Mouse (Mus musculus) cerebellum, adult 11-12 months (tissue): Measurements from ENCODE around the gene Nobox.

Source experiments
- DNase-seq: peaks from one replicate; pipeline ENCODE4 v3.0.0; 2022

The Nobox gene

GRCm38 (mm10) chr6:43309454-43309853 lies at the start of gene Nobox:
Gene Nobox, minus strand, starts transcription at chr6:43309554.
- DNase-seq = no peak

DNA sequence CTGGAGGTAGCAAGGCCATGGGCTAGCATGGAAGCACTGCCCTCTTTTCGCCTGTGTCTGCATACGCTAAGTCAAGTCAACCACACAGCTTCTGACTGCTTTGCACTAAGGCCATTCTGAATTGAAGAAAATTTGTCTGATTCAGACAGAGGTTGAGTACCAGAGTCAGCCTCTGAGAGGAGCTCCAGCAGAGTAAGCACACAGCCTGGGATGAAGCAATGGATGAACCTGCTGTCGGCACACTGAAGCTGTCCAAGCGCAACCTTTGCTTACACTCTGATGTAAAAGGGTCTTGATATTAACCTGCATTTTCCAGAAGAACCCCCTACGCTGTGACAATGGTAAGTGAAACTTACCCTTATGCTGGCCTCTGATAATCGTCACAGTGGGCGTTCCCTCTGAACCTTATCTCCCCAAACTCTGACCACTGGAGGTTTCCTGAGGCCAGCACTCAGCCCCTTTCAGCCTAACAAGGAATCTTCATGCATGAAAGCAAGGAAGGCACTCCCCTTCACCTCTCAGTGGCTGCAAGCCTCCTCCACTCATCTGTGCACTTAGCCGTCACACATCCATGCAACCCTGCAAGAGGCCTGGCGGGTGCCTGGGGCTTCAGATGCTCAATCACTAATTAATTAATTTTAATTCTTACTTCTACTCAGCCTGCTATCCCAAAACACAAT lies 45.3 kb upstream of the Nobox start:
- no peak for DNase-seq

GRCm38 (mm10) chr6:43353446-43353845 lies 44.1 kb upstream of the Nobox start:
- no peak for DNase-seq

DNA sequence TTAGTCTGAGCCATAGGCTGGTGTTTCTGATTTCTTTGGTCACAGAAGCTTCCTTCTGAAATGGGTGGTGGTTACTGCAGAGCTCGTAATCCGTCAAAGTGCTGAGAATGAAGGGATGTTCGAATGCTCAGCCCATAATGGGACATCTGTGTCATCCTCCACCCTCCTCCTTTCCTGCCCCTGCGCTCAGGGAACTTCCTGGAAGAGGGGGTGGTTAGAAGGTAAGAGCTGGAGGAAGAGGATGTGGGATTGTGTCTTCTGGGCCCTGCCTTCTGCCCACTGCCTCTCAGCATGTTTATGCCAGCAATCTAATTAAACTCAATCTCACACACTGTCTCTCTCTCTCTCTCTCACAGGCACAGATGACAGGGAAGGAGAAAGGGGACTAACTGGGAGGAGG lies 39.7 kb upstream of the Nobox start:
- no peak for DNase-seq

- no peak for DNase-seq
Observed at GRCm38 (mm10) chr6:43347637-43348036, 38.3 kb upstream of the Nobox start.

- DNase-seq = no peak
Observed at GRCm38 (mm10) chr6:43343006-43343405, 33.7 kb upstream of the Nobox start.

DNA sequence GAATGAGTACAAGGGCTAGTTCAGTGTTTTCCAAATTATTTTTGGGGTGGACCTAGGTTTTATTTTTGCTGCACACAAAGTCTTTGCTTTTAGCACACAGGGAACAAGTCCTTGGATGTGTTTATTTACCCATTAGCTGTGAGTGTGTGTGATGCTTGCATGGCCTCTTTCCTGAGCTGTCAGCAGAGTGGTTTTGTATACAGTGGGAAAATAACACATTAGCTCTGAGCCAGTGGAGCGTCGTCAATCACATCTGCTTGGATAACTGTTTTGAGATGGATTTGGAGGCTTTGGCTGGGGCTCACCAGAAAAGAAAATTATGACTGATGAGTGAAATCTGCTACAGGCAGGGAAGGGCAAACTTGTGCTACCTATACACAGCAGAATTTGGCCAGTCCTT lies 33.0 kb upstream of the Nobox start:
- no peak for DNase-seq

- DNase-seq = no peak
Observed at GRCm38 (mm10) chr6:43338804-43339203, 29.4 kb upstream of the Nobox start.

GRCm38 (mm10) chr6:43337491-43337961 lies 28.2 kb upstream of the Nobox start:
- DNase-seq = peak; percentile 86

GRCm38 (mm10) chr6:43335619-43336234 lies 26.4 kb upstream of the Nobox start:
- no peak for DNase-seq

GRCm38 (mm10) chr6:43333479-43333878 lies 24.1 kb upstream of the Nobox start:
- DNase-seq = peak; percentile 94

GRCm38 (mm10) chr6:43312961-43313656 lies 3.8 kb upstream of the Nobox start:
- no peak for DNase-seq

DNA sequence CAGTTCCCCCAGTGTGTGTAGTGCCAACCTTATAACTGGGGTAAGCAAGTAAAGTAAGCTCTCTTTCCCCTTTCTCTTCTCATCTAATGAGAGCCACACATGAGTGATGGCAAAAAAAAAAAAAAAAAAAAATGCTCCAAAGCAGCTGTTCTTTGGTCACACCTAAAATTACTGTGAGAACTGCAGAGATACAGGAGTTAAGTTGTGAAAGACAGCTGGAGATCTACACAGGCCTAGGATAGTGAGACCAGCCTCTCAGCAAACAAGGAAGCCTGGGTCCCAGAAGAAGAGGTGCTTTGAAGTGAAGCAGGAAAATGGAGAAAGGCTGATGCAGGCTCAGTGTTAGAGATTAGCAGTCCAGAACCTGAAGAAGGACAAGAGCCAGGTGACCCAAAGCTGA lies 3.2 kb upstream of the Nobox start:
- no peak for DNase-seq

DNA sequence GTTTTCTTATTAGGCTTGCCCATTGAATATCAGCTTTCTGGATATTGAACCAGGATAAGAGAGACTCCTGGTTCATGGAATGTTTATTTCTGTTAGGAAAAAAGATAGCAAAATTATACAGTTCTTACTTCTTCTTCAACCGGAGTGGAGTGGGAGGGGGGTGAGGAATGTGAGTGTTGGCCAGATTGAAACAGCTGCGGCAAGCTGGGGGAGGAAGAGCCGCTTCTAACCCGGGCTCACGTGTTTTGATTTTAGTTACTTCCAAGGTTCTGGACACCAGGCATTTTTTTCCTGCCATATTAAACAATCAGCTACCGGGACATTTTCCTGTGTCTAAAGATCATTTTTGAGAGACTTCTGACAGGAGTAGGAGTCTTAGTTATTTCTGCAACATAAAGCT lies 717 bp upstream of the Nobox start:
- no peak for DNase-seq

GRCm38 (mm10) chr6:43297508-43297850 lies 11.9 kb downstream of the Nobox start:
- DNase-seq = no peak

- DNase-seq = peak; percentile 31
Observed at GRCm38 (mm10) chr6:43296798-43297507, 12.4 kb downstream of the Nobox start.

GRCm38 (mm10) chr6:43295908-43296307 lies 13.4 kb downstream of the Nobox start:
- peak; percentile 45 for DNase-seq

GRCm38 (mm10) chr6:43293175-43293574 lies 16.2 kb downstream of the Nobox start:
- no peak for DNase-seq

DNA sequence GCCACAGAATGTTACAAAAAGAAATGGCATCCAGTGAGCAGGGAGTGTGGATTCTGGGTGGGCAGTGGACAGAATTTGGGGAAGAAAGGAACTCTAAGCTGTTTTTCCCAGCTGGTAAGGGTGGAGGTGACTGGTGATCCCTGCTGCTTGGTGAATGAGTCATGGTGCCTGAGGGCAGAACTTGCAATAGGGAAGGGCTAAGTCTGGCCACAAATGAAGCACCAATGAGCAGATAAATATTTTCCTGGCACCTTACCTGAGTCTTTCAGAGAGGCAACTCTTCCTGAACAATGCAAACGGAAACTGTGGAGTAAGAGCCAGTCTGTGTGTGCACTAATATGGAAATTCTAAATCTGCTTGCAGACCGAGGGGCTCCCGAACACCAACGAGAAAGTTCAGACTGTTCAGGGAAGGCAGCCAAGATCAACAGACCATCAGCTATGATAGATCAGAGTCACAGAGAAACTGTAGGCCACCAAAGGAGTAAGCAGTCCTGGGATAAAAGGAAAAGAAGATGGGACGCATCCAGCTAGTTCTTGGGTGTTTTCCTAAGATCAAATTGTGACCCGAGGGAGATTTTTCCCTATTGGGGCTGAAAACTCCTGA lies 16.8 kb downstream of the Nobox start:
- no peak for DNase-seq

DNA sequence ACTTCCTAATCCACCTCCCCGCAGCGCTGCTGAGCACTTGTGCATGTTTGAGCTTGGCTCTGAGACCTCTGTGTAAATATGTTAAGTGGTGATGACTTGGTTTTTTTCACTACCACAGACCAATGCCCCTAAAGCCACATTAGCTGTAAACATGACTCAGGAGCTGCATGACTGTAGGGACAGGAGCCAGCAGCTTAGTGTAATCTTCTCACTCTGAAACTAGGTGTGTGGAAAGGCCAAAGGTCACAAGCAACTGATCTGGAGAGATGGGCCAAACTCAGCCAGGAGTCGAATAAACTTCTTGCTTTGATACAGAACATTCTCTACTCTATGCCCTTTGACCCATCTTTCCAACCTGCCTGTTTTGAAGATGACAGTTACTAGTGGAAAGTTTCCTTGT lies 17.3 kb downstream of the Nobox start:
- DNase-seq = no peak

GRCm38 (mm10) chr6:43280481-43280880 lies 28.9 kb downstream of the Nobox start:
- DNase-seq = no peak

GRCm38 (mm10) chr6:43278247-43278646 lies 31.1 kb downstream of the Nobox start:
- no peak for DNase-seq

- DNase-seq = no peak
Observed at GRCm38 (mm10) chr6:43274123-43274522, 35.2 kb downstream of the Nobox start.
